Mouse (Mus musculus) heart, adult 18-20 months (tissue): ENCODE measurements at regions not wholly inside any gene's neighbourhood (a gene's known extent, or its start where the extent isn't known, plus 50 kb on each side); places are given as distances from the start of the nearest gene placed in this dataset.

ENCODE experiments used
- DNase-seq, 2 experiments: peaks; one replicate each; pipeline ENCODE4 v3.0.0; 2021 to 2022; ENCODE audit warnings: mixed read lengths in 1 of 2

GRCm38 (mm10) chr1:63920181-63920933 is 151.3 kb upstream of the 4933402D24Rik start:
- DNase-seq, result no peak

- DNase-seq, result no peak
Observed at GRCm38 (mm10) chr1:63918200-63918599, 149.1 kb upstream of the 4933402D24Rik start.

GRCm38 (mm10) chr1:63916907-63917650 is 148.0 kb upstream of the 4933402D24Rik start:
- no peak for DNase-seq

- no peak for DNase-seq
Observed at GRCm38 (mm10) chr1:63910765-63911164, 141.7 kb upstream of the 4933402D24Rik start.

GRCm38 (mm10) chr1:63909191-63909590 is 140.1 kb upstream of the 4933402D24Rik start:
- no peak for DNase-seq

- DNase-seq, result no peak
Observed at GRCm38 (mm10) chr1:63903620-63904019, 134.6 kb upstream of the 4933402D24Rik start.

- DNase-seq, result peak; percentile 18 to 50
Observed at GRCm38 (mm10) chr1:63903201-63903600, 134.1 kb upstream of the 4933402D24Rik start.

GRCm38 (mm10) chr1:63902391-63902790 is 133.3 kb upstream of the 4933402D24Rik start:
- DNase-seq, result peak; percentile 45 to 61

GRCm38 (mm10) chr1:63899631-63900577 is 130.8 kb upstream of the 4933402D24Rik start:
- DNase-seq, result peak; percentile 11 to 22

- DNase-seq, result no peak
Observed at GRCm38 (mm10) chr1:63898766-63899165, 129.7 kb upstream of the 4933402D24Rik start.

- no peak for DNase-seq
Observed at GRCm38 (mm10) chr1:63897556-63897955, 128.5 kb upstream of the 4933402D24Rik start.

- DNase-seq, result no peak
Observed at GRCm38 (mm10) chr1:63879570-63879969, 110.5 kb upstream of the 4933402D24Rik start.

GRCm38 (mm10) chr1:63876589-63877251 is 107.7 kb upstream of the 4933402D24Rik start:
- DNase-seq, result no peak

- DNase-seq, result no peak
Observed at GRCm38 (mm10) chr1:63875297-63875962, 106.4 kb upstream of the 4933402D24Rik start.

- peak in 1 of 2 experiments; percentile 5 for DNase-seq
Observed at GRCm38 (mm10) chr1:63871831-63872230, 102.8 kb upstream of the 4933402D24Rik start.

GRCm38 (mm10) chr1:63869342-63869741 is 100.3 kb upstream of the 4933402D24Rik start:
- DNase-seq, result no peak

- no peak for DNase-seq
Observed at GRCm38 (mm10) chr1:63857933-63858649, 89.0 kb upstream of the 4933402D24Rik start.

GRCm38 (mm10) chr1:63857468-63857867 is 88.4 kb upstream of the 4933402D24Rik start:
- DNase-seq, result no peak

GRCm38 (mm10) chr1:63856366-63856765 is 87.3 kb upstream of the 4933402D24Rik start:
- DNase-seq, result no peak

- DNase-seq, result peak; percentile 3 to 20
Observed at GRCm38 (mm10) chr1:63854794-63855193, 85.7 kb upstream of the 4933402D24Rik start.
